Mouse (Mus musculus): ENCODE results near the gene Pcnp.

Gene Pcnp

GRCm38 (mm10) chr16:56036501-56036900, 7.0 kb upstream of the Pcnp start:
- no peak for DNase-seq (ENCODE audit: low read depth)

DNA sequence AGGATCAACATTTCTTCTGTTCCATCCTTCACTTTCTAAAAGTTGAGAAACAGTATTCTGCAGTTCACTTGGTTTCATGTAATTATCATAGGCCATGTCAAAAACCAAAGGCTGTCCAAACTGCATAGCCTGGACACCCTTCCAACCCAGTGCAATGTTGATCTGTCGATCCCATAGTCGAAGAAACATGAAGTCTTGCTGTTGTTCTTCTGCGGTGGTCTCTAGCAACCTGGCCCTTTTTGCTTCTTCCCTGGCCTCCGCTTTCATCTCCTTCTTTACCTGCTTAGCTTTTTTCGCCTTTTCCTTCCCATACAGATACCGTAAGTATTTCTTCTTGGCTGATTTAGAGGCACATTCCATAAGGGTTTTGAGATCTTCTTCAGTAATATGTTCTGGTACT, 5.0 kb upstream of the Pcnp start:
- no peak for DNase-seq (ENCODE audit: low read depth)

DNA sequence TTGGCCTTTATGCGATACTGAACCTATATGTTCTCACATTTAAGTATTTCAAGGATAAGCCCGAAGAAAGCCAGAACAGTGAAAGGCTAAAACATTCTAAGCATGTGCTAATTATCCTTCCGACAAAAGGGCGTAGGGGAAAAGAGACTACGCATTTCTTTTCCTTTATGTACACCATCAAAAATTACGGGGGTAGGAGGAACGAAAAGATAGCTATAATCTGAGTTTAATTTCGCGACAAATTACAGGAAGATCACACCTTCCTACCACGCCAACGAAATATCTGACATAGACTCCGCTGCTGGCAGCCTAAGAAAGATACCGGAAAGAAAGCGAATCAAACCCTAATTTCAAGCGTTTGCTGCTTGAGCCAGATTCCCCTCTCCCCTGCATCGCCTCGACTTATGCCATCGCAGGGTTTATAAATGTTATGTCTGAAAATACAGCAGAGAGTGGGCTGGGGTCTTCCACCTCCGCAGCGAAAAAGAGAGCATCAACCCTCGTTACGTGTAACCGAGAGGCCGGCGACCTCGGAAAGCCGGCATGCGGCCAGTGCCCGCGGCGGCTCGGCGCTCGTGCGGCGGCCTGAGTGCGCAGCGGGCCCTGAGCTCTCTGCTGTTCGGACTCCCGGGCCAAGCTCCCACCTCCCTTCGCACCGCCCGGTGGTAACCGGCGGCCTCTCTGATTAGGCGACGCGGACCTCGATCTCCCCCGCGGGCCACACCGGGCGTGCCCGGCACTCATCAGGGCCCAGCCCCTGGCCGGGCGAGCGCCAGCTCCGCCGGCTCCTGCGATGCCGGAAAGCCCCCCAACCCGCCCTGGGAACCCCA, 602 bp downstream of the Pcnp start:
- peak; percentile 41 for DNase-seq (ENCODE audit: low read depth)

- DNase-seq (ENCODE audit: low read depth): no peak
These were observed 1.5 kb downstream of the Pcnp start for GRCm38 (mm10) chr16:56027854-56028629.

- DNase-seq (ENCODE audit: low read depth): no peak
These were observed 9.9 kb downstream of the Pcnp start for GRCm38 (mm10) chr16:56019660-56020059.

- no peak for DNase-seq (ENCODE audit: low read depth)
These were observed 15.5 kb downstream of the Pcnp start for GRCm38 (mm10) chr16:56014076-56014475.

- DNase-seq (ENCODE audit: low read depth): no peak
These were observed 16.5 kb downstream of the Pcnp start for GRCm38 (mm10) chr16:56012789-56013743.

DNA sequence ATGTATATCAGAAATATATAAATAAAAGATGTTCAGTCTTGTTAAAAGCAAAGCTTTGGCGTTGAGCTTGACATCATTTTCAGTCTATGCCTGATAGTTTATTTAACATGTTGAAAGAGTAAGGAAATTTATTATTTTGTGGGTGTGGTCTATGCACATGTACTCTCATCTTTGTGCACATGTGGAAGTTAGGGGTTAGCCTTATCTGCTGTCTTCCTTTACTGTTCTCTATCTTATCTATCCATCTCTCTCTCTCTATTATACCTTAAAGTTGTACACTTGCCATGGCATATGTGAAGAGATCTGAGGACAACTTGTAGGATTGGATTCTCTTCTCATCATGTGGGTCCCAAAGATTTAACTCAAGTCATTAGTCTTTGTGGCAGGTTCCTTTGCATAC, 20.7 kb downstream of the Pcnp start:
- no peak for DNase-seq (ENCODE audit: low read depth)

DNA sequence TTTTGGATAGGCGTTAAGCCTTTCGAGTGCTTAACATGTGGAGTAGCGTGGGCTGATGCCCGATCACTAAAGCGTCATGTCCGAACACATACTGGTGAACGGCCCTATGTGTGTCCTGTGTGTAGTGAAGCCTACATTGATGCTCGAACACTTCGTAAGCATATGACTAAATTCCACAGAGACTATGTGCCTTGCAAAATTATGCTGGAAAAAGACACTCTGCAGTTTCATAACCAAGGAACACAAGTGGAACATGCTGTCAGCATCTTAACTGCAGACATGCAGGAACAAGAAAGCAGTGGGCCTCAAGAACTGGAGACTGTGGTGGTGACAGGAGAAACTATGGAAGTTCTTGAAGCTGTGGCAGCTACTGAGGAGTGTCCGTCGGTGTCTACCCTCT, 22.7 kb downstream of the Pcnp start:
- no peak for DNase-seq (ENCODE audit: low read depth)

GRCm38 (mm10) chr16:55994235-55994634, 35.3 kb downstream of the Pcnp start:
- DNase-seq (ENCODE audit: low read depth): no peak

DNA sequence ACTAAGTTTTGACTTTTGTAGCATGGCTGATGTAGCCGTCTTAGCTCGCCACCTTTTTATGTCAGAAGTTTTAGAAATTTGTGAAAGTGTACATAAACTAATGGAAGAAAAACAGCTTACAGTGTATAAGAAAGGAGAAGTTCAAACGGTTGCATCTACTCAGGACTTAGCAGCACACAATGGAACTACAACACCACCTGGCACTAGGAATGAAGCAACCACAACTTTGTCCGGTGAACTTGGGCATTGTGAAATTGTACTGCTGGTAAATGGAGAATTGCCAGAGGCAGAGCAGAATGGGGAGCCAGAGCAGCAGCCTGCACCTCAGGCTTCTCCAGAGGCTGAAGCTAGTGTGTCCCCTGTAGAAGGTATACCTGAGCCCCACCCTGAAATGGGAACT, 39.2 kb downstream of the Pcnp start:
- DNase-seq (ENCODE audit: low read depth): no peak

GRCm38 (mm10) chr16:55986001-55986400, 43.5 kb downstream of the Pcnp start:
- DNase-seq (ENCODE audit: low read depth): no peak

DNA sequence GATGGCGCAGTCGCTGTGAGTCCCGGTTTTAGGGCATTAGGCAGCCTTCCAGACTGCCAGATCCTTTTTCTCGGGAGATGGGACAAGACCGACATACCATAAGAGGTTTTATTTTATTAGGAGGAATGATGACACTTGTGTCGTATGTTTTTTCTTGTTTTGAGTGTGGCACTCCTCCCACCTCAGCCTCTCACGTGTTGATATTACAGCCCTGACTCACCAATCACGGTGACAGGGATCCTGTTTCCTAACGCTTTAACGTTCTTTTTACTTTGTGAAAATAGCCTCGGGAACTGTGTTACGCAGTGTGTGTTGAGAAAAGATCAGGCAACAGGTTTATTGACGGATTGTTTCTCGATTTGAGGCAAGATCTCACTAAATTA, 54.6 kb downstream of the Pcnp start:
- DNase-seq (ENCODE audit: low read depth): peak; percentile 43

- peak; percentile 71 for DNase-seq (ENCODE audit: low read depth)
These were observed 55.2 kb downstream of the Pcnp start for GRCm38 (mm10) chr16:55974256-55974902.

- DNase-seq (ENCODE audit: low read depth): peak; percentile 98
These were observed 55.9 kb downstream of the Pcnp start, which contains the start of gene Zbtb11 for GRCm38 (mm10) chr16:55973431-55974255. Gene Zbtb11 (plus strand): TSS chr16:55973883.

DNA sequence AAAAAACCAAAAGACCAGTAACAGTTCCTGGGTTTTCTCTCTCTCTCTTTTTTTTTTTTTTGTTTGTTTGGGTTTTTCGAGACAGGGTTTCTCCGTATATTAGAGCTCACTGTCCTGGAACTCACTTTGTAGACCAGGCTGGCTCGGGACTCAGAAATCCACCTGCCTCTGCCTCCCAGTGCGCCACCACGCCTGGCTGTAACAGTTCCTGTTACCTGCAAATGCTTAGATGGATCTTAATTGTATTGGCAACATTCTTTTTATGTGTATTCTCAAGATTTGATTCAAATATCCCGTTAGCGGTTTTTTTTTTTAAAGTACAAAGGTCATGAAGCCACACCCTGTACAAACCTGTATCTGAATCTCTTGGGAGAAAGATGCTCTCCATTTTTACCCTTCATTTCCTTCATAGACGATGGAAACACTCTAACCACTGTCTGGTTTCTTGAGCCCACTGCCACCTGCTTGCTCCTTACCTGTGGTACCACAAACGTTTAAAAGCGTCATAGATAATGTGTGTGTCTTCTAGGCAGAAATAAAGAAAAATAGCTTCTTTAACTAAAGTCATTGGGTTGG, 56.8 kb downstream of the Pcnp start:
- DNase-seq (ENCODE audit: low read depth): peak; percentile 24

DNA sequence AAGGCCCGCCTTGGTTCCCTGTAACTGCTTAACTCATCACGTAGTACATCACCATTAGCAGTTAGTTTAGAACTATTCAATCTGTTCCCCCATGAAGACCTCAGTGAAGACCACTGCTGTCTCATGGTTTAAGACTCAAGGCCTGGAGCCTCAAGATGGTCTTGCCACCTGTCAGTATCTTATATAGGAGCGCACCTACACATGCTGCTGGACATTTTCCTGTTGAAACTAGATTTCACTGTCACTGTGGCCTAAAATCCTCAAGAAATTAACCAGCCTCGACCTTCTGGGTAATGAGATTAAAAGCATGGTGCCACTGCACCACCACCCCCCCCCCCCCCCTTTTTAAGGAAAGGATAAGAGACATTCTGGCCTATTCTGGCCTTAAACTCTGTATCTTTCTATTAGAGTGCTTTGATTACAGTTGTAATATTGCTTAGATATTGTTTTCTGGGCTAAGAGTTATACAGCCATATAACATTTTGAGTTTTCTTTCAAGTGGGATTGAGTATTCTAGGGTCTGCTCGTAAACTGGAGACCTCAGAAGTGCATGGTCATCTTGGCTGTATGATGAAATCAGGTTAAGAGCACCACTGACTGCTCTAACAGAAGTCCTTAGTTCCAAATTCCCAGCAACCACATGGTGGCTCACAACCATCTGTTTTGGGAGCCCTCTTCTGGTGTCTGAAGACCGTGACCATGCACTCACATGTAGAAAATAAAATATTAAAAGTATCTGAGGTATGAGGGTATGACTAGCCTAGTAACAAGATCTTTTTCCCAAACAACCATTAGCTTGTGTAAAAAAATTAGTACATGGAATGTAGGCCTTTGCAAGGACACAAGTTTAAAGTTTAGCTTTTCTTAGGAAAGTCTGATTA, 57.6 kb downstream of the Pcnp start:
- DNase-seq (ENCODE audit: low read depth): no peak

GRCm38 (mm10) chr16:55970416-55970815, 59.1 kb downstream of the Pcnp start:
- no peak for DNase-seq (ENCODE audit: low read depth)

DNA sequence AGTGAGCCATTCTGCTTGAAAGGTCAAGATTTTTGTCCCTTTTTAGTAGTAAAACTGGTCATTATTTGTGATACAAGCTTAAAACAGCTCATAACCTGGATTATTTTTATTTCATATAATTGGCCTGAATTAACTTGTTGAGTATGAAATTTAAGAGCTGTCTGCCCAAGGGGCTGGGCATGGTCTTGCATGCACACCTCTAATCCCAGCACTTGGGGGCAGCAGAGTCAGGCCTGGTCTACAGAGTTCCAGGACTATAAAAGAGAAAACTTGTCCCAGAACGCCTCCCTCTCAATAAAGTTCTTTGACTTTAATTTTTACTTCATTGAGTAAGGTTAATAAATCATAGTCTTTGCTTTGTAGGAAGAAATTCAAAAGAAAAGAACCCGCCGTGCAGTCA, 60.4 kb downstream of the Pcnp start:
- DNase-seq (ENCODE audit: low read depth): peak; percentile 53
